Mouse (Mus musculus) stomach, embryonic 14.5 days (tissue): ENCODE data around the gene Rack1. TPM values are rescaled to one million over a fixed set of nuclear protein-coding genes. Genes with fewer than 3 reads are reported as not detected.
"Not testable (repeated sequence)": the region's sequence is repeated elsewhere in the genome, so short reads cannot be mapped to it uniquely, and the experiment has no call there.

ENCODE experiments used
- ATAC-seq: fragments of 200-750 bp; cut with Nextera tagmentation; 2 replicates; pipeline ENCODE4 v1.8.0; 2017; ENCODE audit warnings: low read depth, moderate TSS enrichment; ENCODE audit not compliant: insufficient number of reproducible peaks, insufficient read depth, low FRiP score
- H3K27ac ChIP-seq: fragments of 300-500 bp; sonication (generic); 2 replicates; pipeline ENCODE4 v1.5.1; 2014; ENCODE audit warnings: mild to moderate bottlenecking, low read length, moderate library complexity, mixed read lengths
- H3K27me3 ChIP-seq: fragments of 300-500 bp; sonication (generic); 2 replicates; pipeline ENCODE4 v1.6.1; 2014; ENCODE audit warnings: low read length, control low read depth, mixed read lengths; ENCODE audit not compliant: control insufficient read depth, insufficient read depth
- H3K36me3 ChIP-seq: fragments of 300-500 bp; sonication (generic); 2 replicates; pipeline ENCODE4 v1.6.1; 2014; ENCODE audit warnings: mild to moderate bottlenecking, control low read depth, low read length, moderate library complexity, mixed read lengths; ENCODE audit not compliant: control insufficient read depth, insufficient read depth
- H3K4me1 ChIP-seq: fragments of 300-500 bp; sonication (generic); 2 replicates; pipeline ENCODE4 v1.6.1; 2014; ENCODE audit warnings: low read length, control low read depth, mixed read lengths; ENCODE audit not compliant: control insufficient read depth, insufficient read depth
- H3K4me2 ChIP-seq: fragments of 300-500 bp; sonication (generic); replicated peaks from 2 replicates; pipeline ENCODE4 v1.6.1; 2014; ENCODE audit warnings: low read depth, low read length, control low read depth
- H3K4me3 ChIP-seq: fragments of 300-500 bp; sonication (generic); 2 replicates; pipeline ENCODE4 v1.5.1; 2014; ENCODE audit warnings: low read depth, low read length, control low read depth
- H3K9ac ChIP-seq: fragments of 300-500 bp; sonication (generic); replicated peaks from 2 replicates; pipeline ENCODE4 v1.6.1; 2014; ENCODE audit warnings: low read depth, mild to moderate bottlenecking, control low read depth, low read length, moderate library complexity, mixed read lengths
- H3K9me3 ChIP-seq: fragments of 300-500 bp; sonication (generic); 2 replicates; pipeline ENCODE4 v1.6.1; 2016; ENCODE audit warnings: low read depth, low read length, control low read depth; ENCODE audit not compliant: control insufficient read depth
- WGBS: fragments of 180-500 bp; shearing (Covaris S2); extraction: QIAGEN DNeasy Blood & Tissue Kit; methylation state at CpG from one replicate; pipeline ENCODE4 v1.1.7; 2014; 5-methylcytosine and 5-hydroxymethylcytosine counted together
- polyA plus RNA-seq: library from polyadenylated mRNA; unstranded; fragments of >200 nt; fragmentation: Nextera tagmentation; extraction: Ambion mirVana; gene quantifications from 2 replicates; pipeline ENCODE4 v1.2.1, GENCODE M21; 2014

Gene Rack1
- polyA plus RNA-seq, result 984 TPM in 2 replicates

DNA sequence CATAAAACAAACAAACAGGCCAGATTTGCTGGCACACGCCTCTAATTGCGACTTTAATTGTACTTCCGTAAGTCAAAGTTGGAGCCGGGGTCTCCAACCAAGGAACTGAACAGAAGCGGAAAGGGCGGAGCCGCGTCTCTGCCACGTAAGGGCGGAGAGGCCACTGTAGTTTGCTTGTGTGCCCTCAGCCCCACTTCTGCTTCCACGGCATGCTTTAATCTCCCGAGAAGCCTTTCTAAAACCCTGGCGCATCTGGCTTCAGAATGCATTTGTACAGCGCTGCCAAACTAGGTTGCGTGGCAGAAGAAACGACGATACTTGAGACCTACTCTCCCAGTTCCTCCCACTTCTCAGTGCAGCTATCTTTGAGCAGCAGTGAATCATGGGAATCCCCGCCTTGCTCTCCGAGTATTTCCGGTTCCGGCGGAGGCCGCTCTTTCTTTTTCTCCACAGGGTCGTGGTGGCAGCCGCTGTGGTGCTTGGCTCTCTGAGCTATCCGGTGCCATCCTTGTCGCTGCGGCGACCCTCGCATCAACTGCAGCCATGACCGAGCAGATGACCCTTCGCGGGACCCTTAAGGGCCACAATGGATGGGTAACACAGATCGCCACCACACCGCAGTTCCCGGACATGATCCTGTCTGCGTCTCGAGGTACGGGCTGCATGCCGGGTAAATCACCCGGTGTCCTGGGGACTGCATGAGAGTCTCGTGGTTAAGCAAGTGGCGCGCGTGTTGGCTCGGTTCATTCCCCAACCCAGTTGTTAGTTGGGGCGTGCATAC lies at the start of gene Rack1:
TSS of gene Rack1 (plus strand) at position 412 of the 781 bp plus-strand sequence.
- Histone ChIP-seq H3K4me2 (peak within 1 kb of the TSS; percentile 82), H3K4me3 (peak within 1 kb of the TSS; percentile 91), H3K27me3 (no peaks in the 10 kb centered on the region), H3K9ac (peak within 1 kb of the TSS; percentile 89), H3K27ac (peak within 1 kb of the TSS; percentile 96), H3K36me3 (peaks cover 38% of the 10 kb centered on the region), H3K9me3 (no peaks in the 10 kb centered on the region), H3K4me1 (peaks cover 21% of the 10 kb centered on the region)
- ATAC-seq, result peak; percentile 88
- WGBS, result under 1% methylated on average over 47 of the region's 47 CpGs

DNA sequence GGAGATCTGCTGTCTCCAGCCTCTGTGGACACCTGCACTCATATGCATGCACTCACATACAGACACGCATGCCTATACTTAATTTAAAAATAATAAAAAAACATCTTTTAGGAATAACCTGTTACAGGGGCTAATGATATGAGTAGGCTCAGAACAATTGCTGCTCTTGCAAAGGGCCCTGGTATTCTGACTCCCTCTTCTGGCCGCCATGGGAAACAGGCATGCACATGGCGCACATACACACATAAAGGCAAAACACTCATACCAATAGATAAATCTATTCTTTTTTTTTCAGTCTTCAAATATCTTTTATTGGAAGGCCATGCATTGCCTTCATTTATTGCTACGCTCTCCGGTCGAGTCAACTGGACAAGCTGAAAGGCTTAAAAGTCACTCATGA lies 49.7 kb upstream of the Rack1 start:
- Histone ChIP-seq H3K9ac (no peak overlapping the region), H3K27me3 (no peaks in the 10 kb centered on the region), H3K4me3 (no peak overlapping the region), H3K27ac (no peak overlapping the region), H3K36me3 (no peaks in the 10 kb centered on the region), H3K4me1 (no peaks in the 10 kb centered on the region), H3K4me2 (no peak overlapping the region), H3K9me3 (no peaks in the 10 kb centered on the region)
- ATAC-seq, result no peak
- WGBS, result 91% methylated on average over 6 of the region's 6 CpGs

DNA sequence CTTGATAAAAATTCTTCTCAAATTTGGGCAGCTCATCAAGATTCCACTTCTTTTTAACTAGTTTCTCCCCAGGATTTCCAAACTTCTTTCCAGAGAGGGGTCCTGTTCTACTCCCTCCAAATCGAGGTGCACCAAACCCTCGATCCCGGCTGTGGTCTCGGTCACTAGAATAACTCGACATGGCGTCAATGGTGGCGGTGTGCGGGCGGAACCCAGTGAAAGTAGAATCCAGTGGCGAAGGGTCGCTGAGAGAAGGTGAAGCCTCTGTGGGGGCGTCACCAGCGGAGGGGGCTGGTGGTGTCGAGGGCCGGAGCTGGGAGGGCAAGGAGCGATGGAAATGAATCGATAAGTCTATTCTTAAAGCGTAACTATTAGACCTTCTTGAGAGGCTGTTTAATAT lies 46.6 kb upstream of the Rack1 start:
- ATAC-seq, H3K9me3 ChIP-seq, H3K27me3 ChIP-seq, H3K4me3 ChIP-seq, H3K4me2 ChIP-seq, H3K27ac ChIP-seq, H3K4me1 ChIP-seq, H3K36me3 ChIP-seq, H3K9ac ChIP-seq: not testable (repeated sequence)
- WGBS, result 88% methylated on average over 18 of the region's 18 CpGs

DNA sequence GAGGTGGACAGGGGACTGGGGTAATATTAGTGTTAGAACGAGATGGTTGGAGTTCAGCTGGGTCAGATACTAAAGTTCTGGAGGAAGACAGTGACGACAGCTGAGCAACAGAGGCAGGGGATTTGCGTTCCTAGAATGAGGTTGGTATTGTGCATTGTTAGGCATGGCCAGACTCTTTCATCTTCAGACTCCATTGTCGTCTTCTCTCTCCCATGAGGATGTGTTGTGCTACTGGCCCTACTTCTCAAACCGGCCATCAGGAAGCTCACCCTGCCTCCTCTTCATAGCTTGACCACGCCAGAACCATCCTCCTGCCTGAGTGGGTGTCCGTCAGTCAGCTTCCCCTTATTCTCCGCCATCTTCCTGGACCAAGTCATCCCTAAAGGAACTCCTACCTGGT lies 41.1 kb upstream of the Rack1 start:
- Histone ChIP-seq H3K9me3 (no peaks in the 10 kb centered on the region), H3K4me3 (no peak overlapping the region), H3K27ac (no peak overlapping the region), H3K4me1 (no peaks in the 10 kb centered on the region), H3K9ac (no peak overlapping the region), H3K27me3 (no peaks in the 10 kb centered on the region), H3K4me2 (no peak overlapping the region), H3K36me3 (no peaks in the 10 kb centered on the region)
- 78% methylated on average over 8 of the region's 8 CpGs for WGBS
- no peak for ATAC-seq

DNA sequence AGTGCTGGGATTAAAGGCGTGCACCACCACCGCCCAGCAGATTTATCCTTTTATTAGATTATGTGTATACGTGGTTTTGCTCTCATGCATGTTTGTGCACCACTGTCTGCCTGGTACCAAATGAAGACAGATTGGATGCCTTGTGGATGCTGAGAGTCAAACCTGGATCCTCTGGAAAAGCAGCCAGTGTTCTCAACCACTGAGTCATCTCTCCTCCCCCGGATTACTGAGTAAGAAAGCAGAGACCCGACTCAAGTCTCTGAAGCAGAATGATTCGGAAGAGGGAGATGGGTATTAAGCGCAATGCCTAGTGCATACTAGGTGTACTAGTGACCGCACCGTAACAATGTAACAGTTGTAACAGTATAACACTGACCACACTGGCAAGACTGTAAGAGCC lies 36.0 kb upstream of the Rack1 start:
- H3K4me2 ChIP-seq, result no peak overlapping the region
- H3K27me3 ChIP-seq, result no peaks in the 10 kb centered on the region
- WGBS, result 88% methylated on average over 9 of the region's 9 CpGs
- H3K9ac ChIP-seq, result no peak overlapping the region
- H3K36me3 ChIP-seq, result no peaks in the 10 kb centered on the region
- no peaks in the 10 kb centered on the region for H3K9me3 ChIP-seq
- H3K4me1 ChIP-seq, result no peaks in the 10 kb centered on the region
- H3K4me3 ChIP-seq, result no peak overlapping the region
- no peak for ATAC-seq
- H3K27ac ChIP-seq, result no peak overlapping the region

DNA sequence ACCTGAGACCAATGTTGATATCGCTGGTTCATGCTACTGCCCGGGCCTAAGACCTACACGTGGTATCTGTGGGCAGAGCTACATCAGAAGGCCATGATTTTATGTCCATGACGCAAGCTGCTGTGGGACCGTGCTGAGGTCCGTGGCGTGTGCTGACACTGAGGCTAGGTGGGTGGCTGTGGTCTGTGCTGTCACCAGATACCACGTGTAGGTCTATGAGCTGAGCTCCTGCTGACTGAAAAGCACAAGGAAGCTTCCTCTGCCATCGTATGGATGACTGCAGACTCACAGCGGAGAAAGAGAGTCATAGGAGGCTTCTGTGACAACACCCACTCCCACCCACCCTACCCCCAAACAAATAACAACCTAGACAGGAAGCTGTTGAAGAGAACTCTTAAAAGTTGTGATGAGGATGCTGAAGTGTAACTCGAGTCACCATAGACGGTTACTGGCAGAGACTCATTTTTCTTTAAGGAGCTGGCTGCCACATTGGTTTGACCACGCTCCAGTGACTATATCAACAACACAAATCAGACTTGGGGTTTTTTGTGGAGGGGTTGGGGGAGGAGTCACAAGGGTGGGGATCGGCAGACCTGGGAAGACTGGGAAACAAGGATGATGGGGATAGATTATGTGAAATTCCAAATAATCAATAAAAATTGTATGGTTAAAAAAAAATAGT lies 32.8 kb upstream of the Rack1 start:
- Histone ChIP-seq H3K27ac (no peak overlapping the region), H3K27me3 (no peaks in the 10 kb centered on the region), H3K9me3 (no peaks in the 10 kb centered on the region), H3K4me1 (no peaks in the 10 kb centered on the region), H3K4me3 (no peak overlapping the region), H3K36me3 (no peaks in the 10 kb centered on the region), H3K9ac (no peak overlapping the region), H3K4me2 (no peak overlapping the region)
- 81% methylated on average over 14 of the region's 14 CpGs for WGBS
- no peak for ATAC-seq

DNA sequence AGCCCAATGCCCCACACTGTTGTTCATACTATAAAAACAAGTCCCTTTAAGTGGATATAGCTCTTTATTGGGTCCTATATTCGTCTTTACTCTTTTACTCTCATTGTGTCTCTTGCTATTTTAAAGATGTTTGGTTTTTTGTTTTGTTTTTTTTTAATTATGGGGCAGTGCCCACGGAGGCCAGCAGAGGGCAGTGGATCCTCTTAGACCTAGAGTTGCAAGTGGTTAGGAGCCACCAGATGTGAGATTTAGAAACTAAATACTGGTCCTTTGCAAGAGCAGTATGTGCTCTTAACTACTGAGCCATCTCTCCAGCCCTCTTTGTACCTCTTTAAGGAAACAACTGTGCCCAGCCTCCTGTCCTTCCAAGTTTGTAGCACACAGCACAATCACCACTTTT lies 28.4 kb upstream of the Rack1 start:
- H3K9ac ChIP-seq, result no peak overlapping the region
- no peak overlapping the region for H3K4me2 ChIP-seq
- no peak overlapping the region for H3K27ac ChIP-seq
- WGBS, result 16% methylated on average over 2 of the region's 2 CpGs
- H3K9me3 ChIP-seq, result no peaks in the 10 kb centered on the region
- ATAC-seq, result no peak
- H3K27me3 ChIP-seq, result no peaks in the 10 kb centered on the region
- H3K4me1 ChIP-seq, result 0 out of 2 replicates have a peak, but pooled peaks cover 3% of the 10 kb centered on the region
- H3K4me3 ChIP-seq, result no peak overlapping the region
- H3K36me3 ChIP-seq, result no peaks in the 10 kb centered on the region

DNA sequence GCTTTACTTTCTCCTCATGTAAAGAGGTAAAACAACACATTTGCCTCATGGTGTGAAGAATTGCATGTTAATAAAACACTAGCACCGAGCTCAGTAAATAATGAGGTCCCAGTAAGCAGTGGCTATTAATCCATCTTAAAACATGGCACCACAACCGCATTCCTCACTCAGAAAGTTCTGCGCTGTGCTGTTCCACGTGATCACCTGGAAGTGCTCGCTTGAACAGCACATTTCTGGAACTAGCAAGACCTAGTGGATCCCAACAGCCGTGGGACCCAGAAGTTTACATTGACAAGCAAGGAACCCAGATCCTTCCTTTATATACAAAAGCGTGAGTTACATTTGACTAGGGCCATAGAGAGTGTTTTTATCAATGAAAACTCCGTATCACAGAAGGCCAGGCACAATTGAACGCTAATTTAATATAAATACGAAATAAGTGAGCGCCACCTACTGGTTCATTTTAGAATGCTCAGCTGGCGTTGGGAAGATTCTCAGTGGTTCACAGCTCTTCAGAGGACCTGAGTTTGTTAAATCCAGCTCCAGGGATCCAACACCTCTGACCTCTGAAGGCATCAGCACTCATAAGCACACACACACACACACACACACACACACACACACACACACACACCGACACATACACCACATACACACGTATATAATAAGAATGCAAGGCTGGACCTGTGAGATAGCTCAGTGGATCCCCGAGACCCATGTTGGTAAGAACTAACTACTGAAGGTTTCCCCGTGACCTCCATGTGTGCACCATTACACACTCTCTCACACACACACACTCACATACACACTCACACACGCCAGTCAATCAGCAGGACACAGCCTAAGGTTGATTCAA lies 25.5 kb upstream of the Rack1 start:
- ATAC-seq, result no peak
- no peaks in the 10 kb centered on the region for H3K9me3 ChIP-seq
- peak overlapping the region; percentile 30; the same call in 1 of the 2 replicates for H3K4me2 ChIP-seq
- no peak overlapping the region for H3K4me3 ChIP-seq
- no peak overlapping the region for H3K9ac ChIP-seq
- H3K4me1 ChIP-seq, result 0 out of 2 replicates have a peak, but pooled peaks cover 3% of the 10 kb centered on the region
- WGBS, result 31% methylated on average over 17 of the region's 17 CpGs
- H3K36me3 ChIP-seq, result no peaks in the 10 kb centered on the region
- no peak overlapping the region for H3K27ac ChIP-seq
- H3K27me3 ChIP-seq, result no peaks in the 10 kb centered on the region
